Mouse (Mus musculus) T-helper 1 cell (primary cell): ENCODE measurements around the gene Fam222b.

Source experiments
- in situ Hi-C: fragments of 300-600 bp; cut with MboI, MseI; formaldehyde crosslinking; loops from one replicate; pipeline ENCODE4 v1.15.1; 2025; ENCODE audit warnings: high pct_unique_total_duplicates

Fam222b gene

DNA sequence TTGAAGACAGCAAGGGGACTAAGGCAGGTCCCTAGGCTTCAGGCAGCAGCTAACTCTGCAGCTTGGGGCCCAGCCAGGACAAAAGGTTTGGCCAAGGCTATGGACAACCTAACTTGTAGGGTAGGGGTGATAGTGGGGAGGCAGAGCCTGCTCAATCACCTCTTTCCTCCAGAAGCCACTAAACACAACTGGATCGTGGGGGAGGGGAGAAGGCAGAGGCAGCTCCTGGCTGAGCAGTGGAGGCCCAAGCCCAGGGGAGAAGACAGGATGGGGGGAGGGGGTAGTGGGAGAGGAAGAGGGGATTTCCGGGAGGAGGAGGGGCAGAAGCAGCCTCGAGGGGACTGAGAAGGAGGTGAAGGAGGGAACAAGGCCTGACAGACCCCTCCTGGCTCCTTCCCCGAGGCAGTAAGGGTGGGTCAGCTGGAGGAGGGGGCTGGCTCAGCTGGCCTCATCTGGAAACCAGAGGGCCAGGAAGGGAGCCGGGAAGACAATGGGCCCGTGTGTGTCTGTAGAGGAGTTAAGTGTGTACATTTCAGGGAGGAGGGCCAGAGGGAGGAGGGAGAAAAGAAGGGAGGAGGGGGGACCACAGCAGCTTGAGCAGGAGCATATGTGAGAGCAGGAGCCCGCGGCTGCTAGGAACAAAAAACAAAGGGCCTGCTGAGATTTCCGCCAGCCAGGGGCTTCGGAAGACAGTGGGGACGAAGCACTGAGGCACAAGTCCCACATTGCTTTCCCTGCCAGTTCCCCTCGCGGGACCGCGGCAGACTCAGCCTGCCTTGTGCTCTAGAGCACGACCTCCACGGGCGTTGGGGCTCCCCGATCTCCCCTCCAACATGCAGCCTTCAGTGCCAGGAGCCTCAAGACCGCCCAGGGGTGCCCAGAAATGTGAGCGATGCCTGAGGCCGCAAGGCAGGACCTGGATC is 69.5 kb downstream of the Fam222b start:
- in situ Hi-C loops = loop anchor here (5.0 kb wide), 1 partner anchor 52 kb away; no protein-coding TSS in a partner anchor

GRCm38 (mm10) chr11:78164604-78164923 is 70.1 kb downstream of the Fam222b start:
- in situ Hi-C loops = loop anchor here (5.0 kb wide), 1 partner anchor 52 kb away; no protein-coding TSS in a partner anchor

DNA sequence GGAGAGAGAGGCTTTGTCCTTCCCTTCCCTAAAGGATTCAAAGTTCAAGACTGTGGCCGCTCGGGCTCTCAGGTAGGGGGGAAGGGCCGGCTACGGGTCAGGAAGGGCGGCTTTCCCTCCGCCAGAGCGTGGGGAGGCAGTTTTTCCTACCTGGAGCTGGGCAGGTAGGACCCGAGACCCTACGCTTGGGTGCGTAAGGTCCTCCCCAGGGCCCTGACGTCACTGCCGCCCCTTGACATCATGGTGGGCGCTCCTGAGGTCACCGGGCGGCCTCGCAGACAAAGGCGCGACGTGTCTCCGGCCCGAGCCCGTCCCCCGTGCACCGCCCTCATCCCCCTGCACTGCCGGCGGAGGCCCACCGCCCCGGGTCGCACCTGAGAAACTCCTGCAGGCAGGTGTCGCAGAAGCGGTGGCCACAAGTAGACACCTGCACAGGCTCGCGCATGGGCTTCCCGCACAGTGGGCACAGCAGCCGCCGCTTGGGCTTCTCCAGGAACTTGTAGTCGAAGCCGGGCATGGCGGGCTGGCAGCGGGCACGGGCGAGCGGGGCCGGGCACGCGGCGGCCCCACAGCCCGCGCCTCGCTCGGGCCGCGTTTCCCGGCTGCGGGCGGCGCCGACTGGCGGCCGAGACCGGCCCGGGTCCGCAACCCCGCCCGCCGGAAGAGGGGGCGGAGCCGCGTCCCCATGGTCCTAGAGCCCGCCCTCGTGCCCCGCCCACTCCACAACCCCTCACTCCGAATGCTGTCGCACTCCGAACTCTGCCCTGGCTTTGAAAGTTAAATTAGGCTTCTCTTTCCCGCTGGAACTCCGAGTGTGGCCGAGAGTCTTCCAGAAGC is 70.7 kb downstream of the Fam222b start, which contains the start of gene Traf4:
Gene Traf4 (minus strand): TSS at position 666 of the 837 bp plus-strand sequence.
- in situ Hi-C loops = loop anchor here (5.0 kb wide), 1 partner anchor 53 kb away; no protein-coding TSS in a partner anchor

DNA sequence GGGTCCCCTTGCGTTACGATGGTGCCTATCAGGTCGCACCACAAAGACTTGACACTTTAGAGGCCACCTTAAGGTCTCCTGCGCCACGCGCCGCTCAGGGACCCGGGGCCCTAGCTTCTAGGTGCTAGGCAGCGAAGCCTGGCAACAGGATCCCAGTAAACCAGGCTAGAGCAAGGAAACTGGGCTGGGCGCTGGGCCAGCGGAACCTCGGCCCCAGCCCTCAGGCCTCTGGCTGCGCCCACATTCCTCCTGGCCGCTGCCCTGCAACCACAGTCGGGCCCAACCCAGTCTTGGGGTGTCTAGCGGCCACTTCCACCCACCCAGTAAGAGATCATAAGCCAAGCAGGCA is 71.3 kb downstream of the Fam222b start:
- in situ Hi-C loops = no loop called here

DNA sequence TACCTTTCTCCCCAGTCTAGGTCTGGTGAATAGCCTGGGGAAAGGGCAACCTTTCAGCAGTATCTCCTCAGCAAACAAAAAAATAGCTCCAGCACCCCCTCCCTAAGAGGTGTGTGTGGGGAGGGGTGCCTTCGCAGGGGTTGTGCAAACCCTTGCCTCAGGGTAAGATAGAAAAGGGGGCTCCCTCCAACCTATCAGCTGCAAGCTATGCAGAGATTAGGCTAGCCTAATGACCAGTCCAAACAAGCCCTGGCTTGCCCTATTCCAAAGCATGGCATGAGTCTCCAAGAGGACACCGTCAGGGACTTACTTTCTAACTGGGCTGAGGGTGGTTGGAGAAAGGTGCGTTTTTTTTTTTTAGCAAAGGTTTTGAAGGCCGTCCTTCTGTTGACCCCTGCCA is 71.7 kb downstream of the Fam222b start:
- in situ Hi-C loops = no loop called here

- in situ Hi-C loops = no loop called here
Measured at GRCm38 (mm10) chr11:78166640-78167039, 72.2 kb downstream of the Fam222b start.

- in situ Hi-C loops = no loop called here
Measured at GRCm38 (mm10) chr11:78167257-78167959, 72.9 kb downstream of the Fam222b start.

DNA sequence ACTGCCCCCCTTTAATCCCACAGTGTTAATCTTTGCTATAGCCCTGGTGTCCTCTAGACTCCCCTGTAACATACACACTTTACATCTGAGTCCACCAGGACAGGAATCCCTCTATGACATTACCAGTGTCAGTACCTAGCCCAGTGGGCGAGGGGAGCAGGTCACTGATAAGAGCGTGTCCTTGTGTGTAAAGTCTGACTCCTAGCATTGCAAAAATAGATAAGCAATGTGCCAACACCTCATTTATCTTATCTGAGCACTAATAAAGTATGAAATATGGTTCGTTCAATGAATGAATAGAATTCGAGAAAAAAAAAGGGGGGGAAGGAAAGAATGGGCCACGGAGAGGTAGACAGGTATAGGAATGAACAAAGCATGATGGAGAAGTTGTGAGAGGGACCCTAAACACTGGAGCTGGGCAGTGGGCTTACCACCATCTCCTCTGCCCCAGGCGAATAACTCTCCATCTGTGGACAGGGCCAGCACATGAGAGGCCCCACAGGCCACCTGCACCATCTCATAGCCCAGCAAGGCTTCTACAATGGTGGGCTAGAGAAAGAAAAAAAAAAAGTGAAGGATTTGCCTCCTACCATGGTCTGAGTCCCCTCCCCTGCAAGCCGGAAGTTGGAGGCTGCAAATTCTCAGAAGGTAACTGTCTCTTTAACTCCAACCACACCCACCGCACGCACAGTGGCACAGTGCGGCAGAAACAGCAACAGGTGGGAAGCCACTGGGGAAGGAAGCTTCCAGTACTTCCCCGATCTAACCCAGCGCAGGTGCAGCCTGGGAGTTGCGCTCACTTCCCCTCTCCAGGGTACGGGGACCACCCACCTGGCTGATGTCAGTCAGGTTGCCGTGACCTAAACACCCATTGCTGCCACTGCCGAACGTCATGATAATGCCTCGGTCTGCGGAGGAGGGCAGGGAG is 74.3 kb downstream of the Fam222b start:
- in situ Hi-C loops = no loop called here

GRCm38 (mm10) chr11:78170306-78170705 is 75.8 kb downstream of the Fam222b start:
- in situ Hi-C loops = no loop called here

GRCm38 (mm10) chr11:78171328-78171727 is 76.9 kb downstream of the Fam222b start:
- in situ Hi-C loops = no loop called here

- in situ Hi-C loops = no loop called here
Measured at GRCm38 (mm10) chr11:78172034-78172747, 77.7 kb downstream of the Fam222b start.

- in situ Hi-C loops = no loop called here
Measured at GRCm38 (mm10) chr11:78172748-78173383, 78.4 kb downstream of the Fam222b start.

- in situ Hi-C loops = no loop called here
Measured at GRCm38 (mm10) chr11:78174506-78174905, 80.0 kb downstream of the Fam222b start.

DNA sequence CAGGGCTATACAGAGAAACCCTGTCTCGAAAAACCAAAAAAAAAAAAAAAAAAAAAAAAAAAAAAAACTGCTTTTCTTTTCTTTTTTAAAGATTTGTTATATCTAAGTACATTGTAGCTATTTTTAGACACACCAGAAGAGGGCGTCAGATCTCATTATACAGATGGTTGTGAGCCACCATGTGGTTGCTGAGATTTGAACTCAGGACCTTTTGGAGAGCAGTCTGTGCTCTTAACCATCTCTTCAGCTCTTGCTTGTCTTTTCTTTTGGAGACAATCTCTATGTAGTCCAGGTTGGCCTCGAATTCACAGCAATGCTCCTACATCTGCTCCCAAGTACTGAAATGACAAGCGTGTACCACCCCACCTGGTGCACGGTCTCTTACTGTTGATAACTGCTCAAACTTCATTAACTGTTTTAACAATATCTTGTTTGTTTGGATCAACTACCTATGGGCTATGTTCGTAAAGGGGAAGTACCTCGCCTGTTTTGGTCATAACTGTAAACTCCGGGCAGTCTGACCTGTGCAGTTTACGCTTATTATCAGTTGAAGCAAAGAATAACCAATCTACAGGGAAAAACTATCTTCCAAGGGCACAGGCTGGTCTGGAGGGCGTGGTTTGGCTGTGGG is 81.4 kb downstream of the Fam222b start:
- in situ Hi-C loops = no loop called here

- in situ Hi-C loops = no loop called here
Measured at GRCm38 (mm10) chr11:78176402-78176862, 82.0 kb downstream of the Fam222b start, which contains the start of the genes Nek8 and Tlcd1. TSS of gene Nek8 (minus strand) at chr11:78176675. TSS of gene Tlcd1 (plus strand) at chr11:78176711.

GRCm38 (mm10) chr11:78176905-78177331 is 82.5 kb downstream of the Fam222b start:
- in situ Hi-C loops = no loop called here

DNA sequence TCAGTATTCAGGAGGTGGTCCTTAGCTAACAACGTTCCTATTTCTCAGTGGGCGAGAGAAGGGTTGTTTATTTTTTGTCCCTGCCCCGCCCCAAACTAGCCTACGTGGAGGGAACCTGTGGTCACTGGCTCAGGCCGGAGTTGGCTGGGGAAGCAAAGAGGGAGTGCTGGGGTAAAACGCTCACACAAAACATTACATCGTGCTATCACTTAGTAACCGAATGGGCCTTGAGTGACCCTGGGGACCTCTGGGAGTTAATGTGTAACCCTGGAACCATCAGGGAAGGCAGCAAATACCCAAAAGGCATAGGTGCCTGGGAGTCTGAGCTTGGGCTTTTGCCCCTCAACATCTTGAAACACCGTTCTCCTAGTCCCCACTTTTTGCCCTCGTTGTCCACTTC is 83.0 kb downstream of the Fam222b start:
- in situ Hi-C loops = no loop called here

DNA sequence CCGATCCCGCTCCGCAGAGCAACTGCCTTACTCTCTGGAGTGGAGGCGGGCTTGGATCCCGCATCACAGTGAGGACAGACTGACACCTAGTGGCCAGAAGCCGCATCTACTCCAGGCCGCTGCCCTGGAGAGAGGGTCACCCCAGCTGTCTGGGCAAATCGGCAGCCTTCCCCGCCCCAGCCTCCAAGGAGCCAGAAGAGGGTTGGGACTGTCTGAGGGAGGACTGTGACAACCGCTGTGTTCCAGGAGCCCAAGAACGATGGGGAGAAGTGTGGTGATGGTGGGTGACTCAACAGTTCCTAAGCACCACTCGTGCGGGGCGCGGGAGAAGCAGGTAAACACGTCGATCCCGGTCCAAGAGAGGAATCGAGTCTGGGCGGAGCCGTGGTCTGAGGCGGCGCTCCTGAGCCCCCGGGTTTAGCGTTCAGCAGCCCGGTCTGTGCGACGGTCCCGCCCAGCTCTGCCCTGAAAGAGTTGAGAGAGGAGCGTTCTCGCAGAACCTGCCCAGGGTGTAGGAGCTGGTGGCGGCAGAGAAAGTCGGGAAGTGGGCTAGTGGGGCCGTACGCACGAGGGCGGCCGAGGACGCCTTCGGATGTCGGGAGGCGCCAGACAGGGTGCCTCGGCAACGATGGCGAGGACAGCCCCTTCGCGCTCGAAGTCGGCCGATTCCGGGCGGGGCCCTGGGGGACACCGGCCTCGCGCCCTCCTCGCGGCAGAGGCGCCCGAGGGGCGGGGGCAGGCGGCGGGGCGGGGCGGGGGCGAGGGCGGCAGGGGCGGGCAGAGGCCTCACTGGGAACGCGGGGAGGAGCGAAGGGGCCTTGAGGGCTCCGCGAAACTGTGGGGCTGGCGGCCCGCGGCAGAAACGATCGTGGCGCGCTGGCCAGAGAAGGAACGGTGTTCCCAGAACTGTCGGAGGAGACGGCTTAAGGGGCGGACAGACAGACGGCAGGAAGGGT is 83.7 kb downstream of the Fam222b start:
- in situ Hi-C loops = no loop called here
